Mouse (Mus musculus) embryonic fibroblast, embryonic 13.5 days (primary cell): ENCODE measurements around the gene Hspbp1.

Experiments
- CTCF ChIP-seq: IDR thresholded peaks from 2 replicates; pipeline ENCODE4 v1.5.1; 2011; ENCODE audit warnings: mild to moderate bottlenecking, control low read depth, low read length, moderate library complexity, borderline replicate concordance; ENCODE audit not compliant: insufficient read depth
- POLR2A ChIP-seq: IDR thresholded peaks from 2 replicates; pipeline ENCODE4 v1.6.1; 2011; ENCODE audit warnings: low read depth, mild to moderate bottlenecking, control low read depth, low read length, moderate library complexity

DNA sequence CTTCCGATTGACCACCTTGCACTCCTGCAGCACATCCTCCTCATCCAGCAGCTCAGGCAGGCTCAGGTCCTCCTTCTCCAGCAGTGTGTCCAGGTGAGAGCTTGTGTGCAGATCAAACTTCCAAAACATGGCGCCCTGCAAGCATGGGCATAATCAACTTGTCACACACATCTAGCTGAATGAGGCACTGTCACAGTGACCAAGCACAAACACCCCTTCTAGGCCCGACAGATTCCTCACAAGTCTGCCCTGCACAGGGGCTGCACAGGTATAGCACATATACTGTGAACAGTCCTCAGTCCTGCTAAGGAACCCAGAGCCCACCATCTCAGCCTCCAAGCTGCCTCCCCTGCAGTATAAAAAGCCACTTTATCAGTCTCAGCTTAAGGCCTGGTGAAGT, 38.1 kb downstream of the Hspbp1 start:
- TF ChIP-seq CTCF (no peak), POLR2A (no peak)
